Comparison of ENCODE assay signal across 15 mouse cellular contexts in genomic region chr13:59210828-59211227, GRCm38 (mm10).
DNase-seq lines count a peak whose midpoint lies in the region; ATAC-seq and TF ChIP-seq lines count a peak whose summit lies in the region.
"Had no signal": no experiment of that assay in that cellular context is flagged by ENCODE, and none has a peak within 500 bp of the region (broad histone marks: within the 10 kb centered on the region; RNA-seq: fewer than 3 reads in every experiment).

No protein-coding gene starts in this region.

- no peaks in the 10 kb centered on the region for H3K36me3 ChIP-seq in forebrain, postnatal 0 days (ENCODE audit: insufficient read depth)
- no peaks in the 10 kb centered on the region for H3K36me3 ChIP-seq in forebrain, embryonic 13.5 days (ENCODE audit: poor library complexity, severe bottlenecking)
- no peaks in the 10 kb centered on the region for H3K36me3 ChIP-seq in liver, adult 2 months (ENCODE audit: control insufficient read depth, insufficient read depth, low read length)
- no peaks in the 10 kb centered on the region for H3K36me3 ChIP-seq in E14TG2a.4 (ENCODE audit: insufficient read depth, low read length)

- WGBS in forebrain, postnatal 0 days: 64% methylated on average over 5 of the region's 5 CpGs
- 61% methylated on average over 5 of the region's 5 CpGs for WGBS in forebrain, embryonic 13.5 days
- WGBS in liver, adult 2 months: 57% methylated on average over 5 of the region's 5 CpGs

- no peaks in the 10 kb centered on the region for H3K9me3 ChIP-seq in forebrain, postnatal 0 days (ENCODE audit: low read length)
- no peaks in the 10 kb centered on the region for H3K9me3 ChIP-seq in forebrain, embryonic 13.5 days (replicated peaks)
- no peaks in the 10 kb centered on the region for H3K9me3 ChIP-seq in E14TG2a.4 (ENCODE audit: low read length)

- DNase-seq in forebrain, postnatal 0 days: no peak
- DNase-seq in liver, adult 2 months (ENCODE audit: extremely low read depth, low read depth, low spot score): no peak
- DNase-seq in liver: no peak
- no peak for DNase-seq in adipocyte (ENCODE audit: low spot score)
- DNase-seq: adrenal gland, postnatal 36 days; cerebellum, adult 8-10 months; gastrocnemius, postnatal 36 days; heart, postnatal 10 days; kidney, adult 18-20 months; lung, adult 2 months had no signal

- no peak overlapping the region for H3K27ac ChIP-seq in forebrain, postnatal 0 days (ENCODE audit: low read depth, low read length)
- no peak overlapping the region for H3K27ac ChIP-seq in forebrain, embryonic 13.5 days
- H3K27ac ChIP-seq in liver, adult 2 months (replicated peaks; ENCODE audit: insufficient read depth, low read depth, low read length): no peak overlapping the region
- no peak overlapping the region for H3K27ac ChIP-seq in cortical plate, adult 2 months (ENCODE audit: insufficient read depth, low read length)

- H3K4me2 ChIP-seq in forebrain, postnatal 0 days (ENCODE audit: low read depth): no peak overlapping the region
- H3K4me2 ChIP-seq in forebrain, embryonic 13.5 days: no peak overlapping the region

- no peak for ATAC-seq in forebrain, postnatal 0 days
- ATAC-seq in forebrain, embryonic 13.5 days: no peak
- ATAC-seq in CD4-positive, CD25-positive, alpha-beta regulatory T cell, adult 4 months: no peak
- ATAC-seq: forebrain, embryonic 16.5 days had no signal

- TF ChIP-seq CTCF in forebrain, postnatal 0 days (IDR thresholded peaks at IDR 0.05; ENCODE audit: low read depth): peak; percentile 34; the same call in 1 of the 2 replicates
- 0 out of 2 replicates have a peak, but pooled peaks have one; percentile 6 for TF ChIP-seq CTCF in liver, adult 2 months (IDR thresholded peaks at IDR 0.05; ENCODE audit: low read depth, low read length)
- TF ChIP-seq CTCF in E14TG2a.4 (conservative IDR thresholded peaks at IDR 0.05; ENCODE audit: low read length): peak; percentile 38
- TF ChIP-seq CTCF in cortical plate, adult 2 months (IDR thresholded peaks at IDR 0.05; ENCODE audit: extremely low read depth, insufficient read depth, low read length): peak; percentile 20; the same call in 1 of the 2 replicates

- no peaks in the 10 kb centered on the region for H3K27me3 ChIP-seq in forebrain, postnatal 0 days (ENCODE audit: insufficient read depth, low read length)
- H3K27me3 ChIP-seq in forebrain, embryonic 13.5 days: no peaks in the 10 kb centered on the region
- peaks cover 4% of the 10 kb centered on the region; the same call in 1 of the 2 replicates for H3K27me3 ChIP-seq in liver, adult 2 months (ENCODE audit: control insufficient read depth, insufficient read depth, low read length)
- H3K27me3 ChIP-seq in E14TG2a.4 (ENCODE audit: insufficient read depth, low read length): no peaks in the 10 kb centered on the region

- TF ChIP-seq POLR2A in liver, adult 2 months (IDR thresholded peaks at IDR 0.05; ENCODE audit: extremely low read depth, insufficient read depth, low read length): no peak
- no peak for TF ChIP-seq POLR2A in cortical plate, adult 2 months (IDR thresholded peaks at IDR 0.05; ENCODE audit: extremely low read depth, insufficient read depth, low read length)

- H3K79me2 ChIP-seq in liver, adult 2 months (ENCODE audit: control insufficient read depth, insufficient read depth, low read length): no peaks in the 10 kb centered on the region

- H3K9ac ChIP-seq in forebrain, postnatal 0 days: no peak overlapping the region
- H3K9ac ChIP-seq in forebrain, embryonic 13.5 days: no peak overlapping the region
- no peak overlapping the region for H3K9ac ChIP-seq in liver, adult 2 months (ENCODE audit: low read depth, low read length)

- H3K4me1 ChIP-seq in forebrain, postnatal 0 days (ENCODE audit: insufficient read depth): no peaks in the 10 kb centered on the region
- 0 out of 2 replicates have a peak, but pooled peaks cover 14% of the 10 kb centered on the region for H3K4me1 ChIP-seq in forebrain, embryonic 13.5 days
- H3K4me1 ChIP-seq in liver, adult 2 months (ENCODE audit: control insufficient read depth, insufficient read depth, low read length): no peaks in the 10 kb centered on the region
- no peaks in the 10 kb centered on the region for H3K4me1 ChIP-seq in E14TG2a.4 (replicated peaks; ENCODE audit: low read depth, low read length)
- peaks cover 8% of the 10 kb centered on the region for H3K4me1 ChIP-seq in cortical plate, adult 2 months (ENCODE audit: control insufficient read depth, insufficient read depth, low read length)

- H3K4me3 ChIP-seq in forebrain, postnatal 0 days (ENCODE audit: low read depth, low read length): no peak overlapping the region
- H3K4me3 ChIP-seq in forebrain, embryonic 13.5 days: no peak overlapping the region
- H3K4me3 ChIP-seq in liver, adult 2 months (ENCODE audit: insufficient read depth, low read depth, low read length): no peak overlapping the region
- no peak overlapping the region for H3K4me3 ChIP-seq in E14TG2a.4 (replicated peaks; ENCODE audit: low read length)
- no peak overlapping the region for H3K4me3 ChIP-seq in cortical plate, adult 2 months (ENCODE audit: insufficient read depth, low read length)
